Mouse (Mus musculus) MEL (cell line): ENCODE data around the gene Gm49325. TPM values are rescaled to one million over a fixed set of nuclear protein-coding genes. Genes with fewer than 3 reads are reported as not detected.

Source experiments
- DNase-seq: peaks from one replicate; pipeline ENCODE4 v3.0.0; 2011; ENCODE audit warnings: low read depth, low spot score
- H3K27ac ChIP-seq: 2 replicates; pipeline ENCODE4 v1.5.1; 2012; ENCODE audit warnings: low read depth, mild to moderate bottlenecking, control low read depth, low read length, moderate library complexity; ENCODE audit not compliant: control insufficient read depth
- H3K27me3 ChIP-seq, 2 experiments: fragments of 150-350 bp in 1 of 2; sonication (generic) in 1 of 2; 2 replicates each; pipeline ENCODE4 v1.6.1; 2012; ENCODE audit warnings: low read length in 2 of 2, mild to moderate bottlenecking in 2 of 2, improper control_type of control experiment in 1 of 2, moderate library complexity in 1 of 2; ENCODE audit not compliant: insufficient read depth in 2 of 2, control insufficient read depth in 1 of 2
- H3K36me3 ChIP-seq, 2 experiments: 2 replicates each; pipeline ENCODE4 v1.6.1; 2012 to 2014; ENCODE audit warnings: low read length in 2 of 2, improper control_type of control experiment in 1 of 2, inconsistent platforms in 1 of 2, mild to moderate bottlenecking in 1 of 2; ENCODE audit not compliant: insufficient read depth in 2 of 2, control insufficient read depth in 1 of 2
- H3K4me1 ChIP-seq, 2 experiments: fragments of 150-350 bp in 1 of 2; sonication (generic) in 1 of 2; 2 replicates each; pipeline ENCODE4 v1.6.1; 2012; ENCODE audit warnings: low read length in 2 of 2, improper control_type of control experiment in 1 of 2, mild to moderate bottlenecking in 1 of 2; ENCODE audit not compliant: insufficient read depth in 2 of 2, control insufficient read depth in 1 of 2
- H3K4me3 ChIP-seq, 2 experiments: fragments of 150-350 bp in 1 of 2; sonication (generic) in 1 of 2; 2 replicates each; pipeline ENCODE4 v1.5.1; 2012; ENCODE audit warnings: low read depth in 2 of 2, low read length in 2 of 2, mild to moderate bottlenecking in 2 of 2, moderate library complexity in 2 of 2, control low read depth in 1 of 2, improper control_type of control experiment in 1 of 2; ENCODE audit not compliant: control insufficient read depth in 1 of 2, insufficient read depth in 1 of 2
- H3K79me2 ChIP-seq: 2 replicates; pipeline ENCODE4 v1.6.1; 2012; ENCODE audit warnings: mild to moderate bottlenecking, low read length, moderate library complexity; ENCODE audit not compliant: control insufficient read depth, poor library complexity, insufficient read depth
- H3K9ac ChIP-seq: 2 replicates; pipeline ENCODE4 v1.6.1; 2012; ENCODE audit warnings: low read depth, mild to moderate bottlenecking, control low read depth, low read length, moderate library complexity; ENCODE audit not compliant: control insufficient read depth, poor library complexity, severe bottlenecking
- H3K9me3 ChIP-seq: fragments of 150-350 bp; sonication (generic); replicated peaks from 2 replicates; pipeline ENCODE4 v1.6.1; 2012; ENCODE audit warnings: mild to moderate bottlenecking, low read length, improper control_type of control experiment, moderate library complexity; ENCODE audit not compliant: insufficient read depth
- E2F4 ChIP-seq: IDR thresholded peaks from 2 replicates; pipeline ENCODE4 v1.6.1; 2011; ENCODE audit warnings: low read depth, low read length, improper control_type of control experiment, borderline replicate concordance
- ELF1 ChIP-seq: IDR thresholded peaks from 2 replicates; pipeline ENCODE4 v1.6.1; 2014; ENCODE audit warnings: low read depth, mild to moderate bottlenecking, inconsistent platforms, low read length, improper control_type of control experiment, moderate library complexity
- EP300 ChIP-seq, 2 experiments: IDR thresholded peaks; 2 replicates each; pipeline ENCODE4 v1.6.1; 2011; ENCODE audit warnings: improper control_type of control experiment in 2 of 2, low read length in 2 of 2, low read depth in 1 of 2, mild to moderate bottlenecking in 1 of 2
- ETS1 ChIP-seq: IDR thresholded peaks from 2 replicates; pipeline ENCODE4 v1.6.1; 2012; ENCODE audit warnings: low read depth, mild to moderate bottlenecking, inconsistent platforms, low read length, improper control_type of control experiment, moderate library complexity
- GABPA ChIP-seq: IDR thresholded peaks from 2 replicates; pipeline ENCODE4 v1.6.1; 2012; ENCODE audit warnings: low read depth, mild to moderate bottlenecking, inconsistent platforms, low read length, improper control_type of control experiment, moderate library complexity
- GATA1 ChIP-seq: IDR thresholded peaks from 2 replicates; pipeline ENCODE4 v1.6.1; 2011; ENCODE audit warnings: low read depth, low read length, improper control_type of control experiment
- HCFC1 ChIP-seq: IDR thresholded peaks from 2 replicates; pipeline ENCODE4 v1.6.1; 2012; ENCODE audit warnings: low read depth, mild to moderate bottlenecking, inconsistent platforms, low read length, improper control_type of control experiment, moderate library complexity
- KAT2A ChIP-seq: conservative IDR thresholded peaks from 2 replicates; pipeline ENCODE4 v1.6.1; 2012; ENCODE audit warnings: low read depth, low read length, improper control_type of control experiment, inconsistent platforms
- MAFK ChIP-seq: IDR thresholded peaks from 2 replicates; pipeline ENCODE4 v1.6.1; 2011; ENCODE audit warnings: low read depth, mild to moderate bottlenecking, low read length, improper control_type of control experiment, borderline replicate concordance
- MAX ChIP-seq: IDR thresholded peaks from 2 replicates; pipeline ENCODE4 v1.6.1; 2011; ENCODE audit warnings: low read length, improper control_type of control experiment
- MEF2A ChIP-seq: IDR thresholded peaks from 2 replicates; pipeline ENCODE4 v1.6.1; 2014; ENCODE audit warnings: low read depth, mild to moderate bottlenecking, inconsistent platforms, low read length, improper control_type of control experiment; ENCODE audit not compliant: poor library complexity, insufficient replicate concordance, severe bottlenecking; ENCODE audit errors: extremely low read depth
- MXI1 ChIP-seq: IDR thresholded peaks from 2 replicates; pipeline ENCODE4 v1.6.1; 2011; ENCODE audit warnings: mild to moderate bottlenecking, low read depth, low read length, improper control_type of control experiment
- NELFE ChIP-seq: IDR thresholded peaks from 2 replicates; pipeline ENCODE4 v1.6.1; 2011; ENCODE audit warnings: low read depth, low read length, improper control_type of control experiment
- NRF1 ChIP-seq: IDR thresholded peaks from 2 replicates; pipeline ENCODE4 v1.6.1; 2014; ENCODE audit warnings: low read depth, mild to moderate bottlenecking, inconsistent platforms, low read length, improper control_type of control experiment, moderate library complexity; ENCODE audit not compliant: poor library complexity, insufficient read depth, severe bottlenecking
- POLR2AphosphoS5 ChIP-seq: IDR thresholded peaks from 2 replicates; pipeline ENCODE4 v1.6.1; 2012; ENCODE audit warnings: low read depth, borderline replicate concordance, mild to moderate bottlenecking, inconsistent platforms, low read length, moderate library complexity, mixed read lengths
- RCOR1 ChIP-seq: IDR thresholded peaks from 2 replicates; pipeline ENCODE4 v1.6.1; 2012; ENCODE audit warnings: low read depth, mild to moderate bottlenecking, inconsistent platforms, low read length, improper control_type of control experiment
- SIN3A ChIP-seq: IDR thresholded peaks from 2 replicates; pipeline ENCODE4 v1.6.1; 2012; ENCODE audit warnings: low read length, improper control_type of control experiment, inconsistent platforms
- SMC3 ChIP-seq: IDR thresholded peaks from 2 replicates; pipeline ENCODE4 v1.6.1; 2011; ENCODE audit warnings: low read depth, low read length, improper control_type of control experiment
- TAL1 ChIP-seq: IDR thresholded peaks from 2 replicates; pipeline ENCODE4 v1.6.1; 2012; ENCODE audit warnings: mild to moderate bottlenecking, inconsistent platforms, low read length, moderate library complexity, mixed read lengths
- TBP ChIP-seq: IDR thresholded peaks from 2 replicates; pipeline ENCODE4 v1.8.0; 2011; ENCODE audit warnings: low read depth, low read length, improper control_type of control experiment
- TCF12 ChIP-seq: IDR thresholded peaks from 2 replicates; pipeline ENCODE4 v1.6.1; 2014; ENCODE audit warnings: low read depth, mild to moderate bottlenecking, inconsistent platforms, low read length, improper control_type of control experiment, moderate library complexity
- UBTF ChIP-seq: IDR thresholded peaks from 2 replicates; pipeline ENCODE4 v1.6.1; 2012; ENCODE audit warnings: low read depth, mild to moderate bottlenecking, inconsistent platforms, low read length, improper control_type of control experiment, moderate library complexity, borderline replicate concordance; ENCODE audit not compliant: insufficient read depth
- USF1 ChIP-seq: IDR thresholded peaks from 2 replicates; pipeline ENCODE4 v1.6.1; 2014; ENCODE audit warnings: low read depth, mild to moderate bottlenecking, inconsistent platforms, low read length, improper control_type of control experiment, moderate library complexity
- USF2 ChIP-seq, 2 experiments: IDR thresholded peaks; 2 replicates each; pipeline ENCODE4 v1.6.1; 2011 to 2012; ENCODE audit warnings: improper control_type of control experiment in 2 of 2, low read length in 2 of 2, borderline replicate concordance in 1 of 2, inconsistent platforms in 1 of 2, low read depth in 1 of 2, mild to moderate bottlenecking in 1 of 2; ENCODE audit not compliant: insufficient read depth in 1 of 2
- ZKSCAN1 ChIP-seq: IDR thresholded peaks from 2 replicates; pipeline ENCODE4 v1.6.1; 2012; ENCODE audit warnings: low read depth, mild to moderate bottlenecking, inconsistent platforms, low read length, improper control_type of control experiment, moderate library complexity
- ZMIZ1 ChIP-seq: IDR thresholded peaks from 2 replicates; pipeline ENCODE4 v1.6.1; 2012; ENCODE audit warnings: low read depth, mild to moderate bottlenecking, inconsistent platforms, low read length, improper control_type of control experiment, moderate library complexity
- ZNF384 ChIP-seq: IDR thresholded peaks from 2 replicates; pipeline ENCODE4 v1.6.1; 2012; ENCODE audit warnings: low read depth, mild to moderate bottlenecking, inconsistent platforms, low read length, improper control_type of control experiment
- polyA plus RNA-seq, 2 experiments: library from polyadenylated mRNA; stranded (reverse) in 1 of 2; unstranded in 1 of 2; fragments of >175 nt in 1 of 2; fragments of >200 nt in 1 of 2; gene quantifications; 2 replicates each; pipeline versions ENCODE4 v1.2.1 to v1.2.4; 2012; ENCODE audit warnings: low replicate concordance in 2 of 2, low read depth in 1 of 2; ENCODE audit not compliant: insufficient read length in 2 of 2, insufficient read depth in 1 of 2, missing spikeins in 1 of 2
- total RNA-seq: library from RNA; depleted of rRNA; stranded (reverse); fragments of 300-350 nt; gene quantifications from 2 replicates; pipeline ENCODE4 v1.2.3, GENCODE M21; 2012

Gm49325 gene
- total and polyA plus RNA-seq, 3 experiments, result 1.0 to 3.7 TPM; not detected in 1

- DNase-seq, result no peak
- Histone ChIP-seq H3K4me1 (no peaks in the 10 kb centered on the region; a peak in 1 of 4 replicates), H3K9ac (no peak overlapping the region), H3K4me3 (no peak overlapping the region), H3K27me3 (no peaks in the 10 kb centered on the region), H3K79me2 (no peaks in the 10 kb centered on the region), H3K9me3 (no peaks in the 10 kb centered on the region), H3K27ac (no peak overlapping the region), H3K36me3 (peaks cover 0 to 17% of the 10 kb centered on the region in 2 experiments; a peak in 2 of 4 replicates)
- no peak for TF ChIP-seq NELFE
- no peak for TF ChIP-seq GATA1
- TF ChIP-seq TAL1, result peak; percentile 61
- no peak for TF ChIP-seq ZKSCAN1
- TF ChIP-seq SMC3, result no peak
- no peak for TF ChIP-seq MEF2A
- no peak for TF ChIP-seq MAFK
- no peak for TF ChIP-seq HCFC1
- no peak for TF ChIP-seq RCOR1
- TF ChIP-seq EP300 (IDR thresholded peaks at IDR 0.05; ENCODE audit: low read depth in 1 of 2, low read length in 2 of 2), result 0 out of 4 replicates have a peak, but pooled peaks of 1 of the 2 experiments have one; percentile 21
- no peak for TF ChIP-seq NRF1
- TF ChIP-seq USF2 (IDR thresholded peaks at IDR 0.05; ENCODE audit: borderline replicate concordance in 1 of 2, insufficient read depth in 1 of 2, low read depth in 1 of 2, low read length in 2 of 2), result no peak
- 0 out of 2 replicates have a peak, but pooled peaks have one; percentile 32 for TF ChIP-seq ETS1
- no peak for TF ChIP-seq MXI1
- no peak for TF ChIP-seq MAX
- TF ChIP-seq ZMIZ1, result no peak
- TF ChIP-seq E2F4, result no peak
- no peak for TF ChIP-seq SIN3A
- TF ChIP-seq TBP, result no peak
- TF ChIP-seq KAT2A, result no peak
- no peak for TF ChIP-seq UBTF
- no peak for TF ChIP-seq ELF1
- no peak for TF ChIP-seq POLR2AphosphoS5
- TF ChIP-seq GABPA, result no peak
- TF ChIP-seq USF1, result no peak
- TF ChIP-seq TCF12, result 0 out of 2 replicates have a peak, but pooled peaks have one; percentile 13
- TF ChIP-seq ZNF384, result no peak
Measured at GRCm38 (mm10) chr10:77643160-77643559, 37.2 kb downstream of the Gm49325 start.
